Mouse (Mus musculus) liver, embryonic 14.5 days (tissue): ENCODE measurements at regions not wholly inside any gene's neighbourhood (a gene's known extent, or its start where the extent isn't known, plus 50 kb on each side); places are given as distances from the start of the nearest gene placed in this dataset.

ENCODE experiments used
- ATAC-seq: fragments of 200-750 bp; cut with Nextera tagmentation; 2 replicates; pipeline ENCODE4 v1.8.0; 2017; ENCODE audit warnings: moderate number of reproducible peaks, mild to moderate bottlenecking, moderate library complexity; ENCODE audit not compliant: insufficient read depth
- DNase-seq, 3 experiments: peaks; one replicate each; pipeline ENCODE4 v3.0.0-alpha.2; 2012 to 2013; ENCODE audit warnings: low read depth in 3 of 3, low spot score in 3 of 3
- H3K27ac ChIP-seq: fragments of 300-500 bp; sonication (generic); 2 replicates; pipeline ENCODE4 v1.5.1; 2014; ENCODE audit warnings: moderate library complexity, mild to moderate bottlenecking, control low read depth, inconsistent platforms
- H3K27me3 ChIP-seq: fragments of 300-500 bp; sonication (generic); 2 replicates; pipeline ENCODE4 v1.6.1; 2014; ENCODE audit warnings: mild to moderate bottlenecking, low read length, moderate library complexity; ENCODE audit not compliant: control insufficient read depth, insufficient read depth
- H3K36me3 ChIP-seq: fragments of 300-500 bp; sonication (generic); replicated peaks from 2 replicates; pipeline ENCODE4 v1.6.1; 2014; ENCODE audit warnings: low read depth; ENCODE audit not compliant: control insufficient read depth, insufficient read depth
- H3K4me1 ChIP-seq, 2 experiments: fragments of 200-500 bp in 1 of 2; fragments of 300-500 bp in 1 of 2; sonication (generic) in 1 of 2; replicated peaks; 2 replicates each; pipeline ENCODE4 v1.6.1; 2012 to 2014; ENCODE audit warnings: antibody characterized with exemption in 1 of 2, inconsistent platforms in 1 of 2, low read length in 1 of 2; ENCODE audit not compliant: control insufficient read depth in 2 of 2, insufficient read depth in 2 of 2
- H3K4me2 ChIP-seq: fragments of 300-500 bp; sonication (generic); 2 replicates; pipeline ENCODE4 v1.6.1; 2014; ENCODE audit warnings: low read depth, mild to moderate bottlenecking, control low read depth, moderate library complexity
- H3K4me3 ChIP-seq, 2 experiments: fragments of 200-500 bp in 1 of 2; fragments of 300-500 bp in 1 of 2; sonication (generic) in 1 of 2; 2 replicates each; pipeline ENCODE4 v1.5.1; 2012 to 2014; ENCODE audit warnings: low read depth in 2 of 2, low read length in 2 of 2, mild to moderate bottlenecking in 2 of 2, control low read depth in 1 of 2, inconsistent platforms in 1 of 2, moderate library complexity in 1 of 2; ENCODE audit not compliant: insufficient read depth in 1 of 2
- H3K9ac ChIP-seq: fragments of 300-500 bp; sonication (generic); replicated peaks from 2 replicates; pipeline ENCODE4 v1.6.1; 2014; ENCODE audit warnings: mild to moderate bottlenecking, control low read depth, moderate library complexity
- H3K9me3 ChIP-seq: fragments of 300-500 bp; sonication (generic); 2 replicates; pipeline ENCODE4 v1.6.1; 2016; ENCODE audit warnings: low read length, mixed read lengths; ENCODE audit not compliant: control insufficient read depth
- CTCF ChIP-seq: IDR thresholded peaks from 2 replicates; pipeline ENCODE4 v1.5.1; 2016; ENCODE audit warnings: antibody characterized with exemption, low read depth, control low read depth
- EP300 ChIP-seq: IDR thresholded peaks from 2 replicates; pipeline ENCODE4 v1.6.1; 2016; ENCODE audit warnings: antibody characterized with exemption, low read depth
- WGBS: fragments of 180-500 bp; shearing (Covaris S2); extraction: QIAGEN DNeasy Blood & Tissue Kit; methylation state at CpG from one replicate; pipeline ENCODE4 v1.1.7; 2014; ENCODE audit not compliant: insufficient replicate concordance; 5-methylcytosine and 5-hydroxymethylcytosine counted together

DNA sequence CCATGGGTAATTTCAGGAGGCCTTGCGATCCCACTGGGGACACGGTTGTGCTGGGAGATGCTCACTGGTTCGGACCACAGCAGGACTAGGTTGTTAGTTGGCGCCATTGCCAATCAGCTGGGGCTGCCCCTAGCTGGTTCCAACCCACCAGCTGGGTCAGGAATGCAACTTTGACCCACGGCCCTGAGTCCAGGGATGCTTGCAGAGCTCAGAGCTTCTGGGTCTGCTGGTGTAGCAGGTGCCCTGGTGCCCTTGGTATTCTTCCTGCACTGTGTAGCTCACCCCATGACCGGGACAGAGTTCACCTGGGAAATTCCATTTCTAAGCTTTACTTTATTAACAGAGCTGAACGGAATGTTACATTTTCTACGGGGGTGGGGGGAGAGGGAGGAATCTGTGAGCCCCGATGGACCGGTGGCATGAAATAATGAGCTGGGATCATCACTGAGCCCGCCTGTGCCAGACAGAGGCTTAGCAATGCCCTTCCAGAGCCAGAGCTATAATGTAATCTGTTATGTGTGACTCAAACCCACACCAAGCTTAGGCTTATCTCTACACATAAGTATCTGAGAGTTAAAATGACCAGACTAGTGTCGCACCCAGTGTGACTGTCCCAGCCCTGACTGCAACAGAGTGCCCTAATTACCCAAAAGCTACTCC is 187.8 kb upstream of the Ap5m1 start:
- no peaks in the 10 kb centered on the region for H3K36me3 ChIP-seq
- no peaks in the 10 kb centered on the region for H3K9me3 ChIP-seq
- DNase-seq (no peak), ATAC-seq (no peak)
- no peak overlapping the region for H3K9ac ChIP-seq
- TF ChIP-seq CTCF (no peak), EP300 (no peak)
- no peaks in the 10 kb centered on the region for H3K27me3 ChIP-seq
- no peak overlapping the region for H3K27ac ChIP-seq
- H3K4me1 ChIP-seq: no peaks in the 10 kb centered on the region
- H3K4me2 ChIP-seq: no peak overlapping the region
- no peak overlapping the region for H3K4me3 ChIP-seq
- WGBS: 59% methylated on average over 12 of the region's 12 CpGs

DNA sequence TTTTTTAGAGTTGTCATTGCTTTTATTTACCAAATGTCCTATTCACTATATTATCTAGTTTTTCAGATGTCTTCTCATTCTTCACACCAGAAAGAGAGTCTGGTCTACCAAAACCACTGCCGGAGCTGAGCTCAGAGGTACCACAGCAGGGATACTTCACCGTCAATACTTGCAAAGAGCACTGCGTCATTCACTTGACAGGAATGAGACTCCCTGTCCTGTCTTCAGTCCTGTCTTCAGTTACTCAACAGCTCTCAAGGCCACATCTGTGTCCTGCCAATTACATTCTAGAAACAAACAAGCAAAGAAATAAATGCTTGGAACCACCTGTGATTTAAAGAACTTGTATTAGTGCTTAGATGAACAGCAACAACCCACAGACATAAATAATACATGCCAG is 194.6 kb upstream of the Ap5m1 start:
- Histone ChIP-seq H3K27ac (no peak overlapping the region), H3K4me2 (no peak overlapping the region), H3K27me3 (no peaks in the 10 kb centered on the region), H3K36me3 (no peaks in the 10 kb centered on the region), H3K9ac (no peak overlapping the region), H3K4me1 (no peaks in the 10 kb centered on the region), H3K9me3 (no peaks in the 10 kb centered on the region), H3K4me3 (no peak overlapping the region)
- TF ChIP-seq CTCF (no peak), EP300 (no peak)
- 72% methylated on average over 3 of the region's 3 CpGs for WGBS
- ATAC-seq: no peak
- DNase-seq: no peak

DNA sequence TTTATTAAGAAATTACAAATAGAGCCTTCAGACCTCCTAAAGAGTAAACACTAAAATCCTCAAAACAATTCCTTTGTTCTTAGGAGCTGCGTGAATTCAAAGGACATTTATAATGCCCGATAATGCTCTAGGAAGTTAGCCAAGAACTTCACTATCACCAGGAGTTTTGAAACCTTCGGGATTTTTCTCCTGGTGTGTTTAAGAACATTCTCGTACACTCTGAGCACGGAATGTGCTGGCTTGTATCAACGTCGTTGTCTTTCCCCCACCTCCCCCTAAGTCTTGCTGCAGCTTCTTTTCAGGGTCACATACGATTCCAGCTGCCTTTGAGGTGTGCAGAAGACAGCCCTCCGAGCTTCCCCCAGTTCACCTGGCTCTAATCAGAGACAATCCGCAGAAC is 195.9 kb upstream of the Ap5m1 start:
- Histone ChIP-seq H3K27ac (no peak overlapping the region), H3K9me3 (no peaks in the 10 kb centered on the region), H3K4me3 (no peak overlapping the region), H3K4me2 (no peak overlapping the region), H3K4me1 (no peaks in the 10 kb centered on the region), H3K27me3 (no peaks in the 10 kb centered on the region), H3K9ac (no peak overlapping the region), H3K36me3 (no peaks in the 10 kb centered on the region)
- DNase-seq (no peak), ATAC-seq (no peak)
- TF ChIP-seq EP300 (no peak), CTCF (no peak)
- 64% methylated on average over 10 of the region's 10 CpGs for WGBS

DNA sequence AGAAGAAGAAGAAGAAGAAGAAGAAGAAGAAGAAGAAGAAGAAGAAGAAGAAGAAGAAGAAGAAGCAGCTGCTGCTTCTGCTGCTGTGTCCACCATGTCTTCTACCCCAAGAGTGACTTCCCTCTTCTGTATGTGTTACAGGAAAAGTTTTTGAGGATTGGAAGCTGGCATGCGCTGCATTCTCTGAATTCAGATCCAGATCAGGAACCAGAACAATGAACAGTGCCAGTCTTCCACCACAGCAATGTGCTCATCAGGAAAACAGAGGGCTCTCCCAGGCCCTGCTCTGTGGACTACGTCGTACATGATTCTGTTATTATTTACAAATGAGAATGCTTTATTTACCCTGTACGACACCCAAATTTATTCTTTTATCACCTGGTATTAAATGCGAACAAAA is 181.8 kb upstream of the Otx2 start:
- TF ChIP-seq EP300 (no peak), CTCF (no peak)
- no peaks in the 10 kb centered on the region for H3K36me3 ChIP-seq
- no peak overlapping the region for H3K4me3 ChIP-seq
- H3K27me3 ChIP-seq: peaks cover 5% of the 10 kb centered on the region
- H3K27ac ChIP-seq: no peak overlapping the region
- peaks cover 3 to 6% of the 10 kb centered on the region in 2 experiments for H3K4me1 ChIP-seq
- 62% methylated on average over 5 of the region's 5 CpGs for WGBS
- ATAC-seq (no peak), DNase-seq (no peak)
- no peaks in the 10 kb centered on the region for H3K9me3 ChIP-seq
- H3K9ac ChIP-seq: no peak overlapping the region
- H3K4me2 ChIP-seq: no peak overlapping the region

DNA sequence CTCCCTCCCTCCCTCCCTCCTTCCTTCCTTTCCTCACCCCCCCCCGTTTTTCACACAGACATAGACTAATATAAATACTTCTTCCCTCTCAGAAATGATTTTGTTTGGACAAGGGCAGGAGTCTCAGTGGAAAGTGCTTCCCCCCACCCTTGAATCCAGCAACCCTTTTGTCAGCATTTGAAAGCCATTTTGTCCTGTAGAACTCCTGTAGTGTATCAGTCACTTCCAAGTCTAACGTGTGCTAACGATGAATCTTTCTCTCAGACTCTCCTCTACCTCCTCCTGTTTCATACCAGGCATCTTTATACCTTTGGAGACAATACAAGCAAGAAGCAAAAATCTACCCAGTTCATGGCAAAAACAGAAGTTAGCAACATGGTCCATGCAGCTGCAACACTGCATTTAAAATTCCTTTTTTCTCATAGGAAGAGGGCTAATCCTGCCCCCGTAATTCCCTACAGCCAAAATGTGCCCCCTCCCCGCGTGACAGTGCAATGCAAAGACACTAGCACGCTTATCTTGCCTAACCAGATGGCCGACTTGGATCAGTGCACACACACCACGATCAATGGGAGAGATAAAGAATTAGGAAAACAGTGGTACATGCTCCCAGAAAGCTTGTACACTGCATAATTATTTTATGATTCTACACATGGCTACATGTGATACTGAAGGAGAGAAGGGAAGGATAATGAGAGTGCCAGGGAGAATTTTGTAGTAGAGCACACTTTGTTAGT is 180.7 kb upstream of the Otx2 start:
- Histone ChIP-seq H3K27ac (no peak overlapping the region), H3K9me3 (no peaks in the 10 kb centered on the region)
- 17% methylated on average over 9 of the region's 9 CpGs for WGBS

More for the DNA sequence above, 180.7 kb upstream of the Otx2 start:
- no peak for TF ChIP-seq CTCF
- TF ChIP-seq EP300: no peak
- Histone ChIP-seq H3K36me3 (no peaks in the 10 kb centered on the region), H3K4me1 (peaks cover 3 to 6% of the 10 kb centered on the region in 2 experiments), H3K4me2 (no peak overlapping the region), H3K27me3 (peaks cover 5% of the 10 kb centered on the region), H3K4me3 (no peak overlapping the region), H3K9ac (no peak overlapping the region)
- peak in 2 of 3 experiments; percentile 11 to 22 for DNase-seq
- ATAC-seq: no peak
